Mouse (Mus musculus): ENCODE data around the gene Hbb-bs.
"Not testable (repeated sequence)": the region's sequence is repeated elsewhere in the genome, so short reads cannot be mapped to it uniquely, and the experiment has no call there.

- not testable (repeated sequence) for TF ChIP-seq CTCF (IDR thresholded peaks at IDR 0.05; ENCODE audit: control insufficient read depth, insufficient read depth, insufficient replicate concordance, low read depth, low read length); POLR2A (IDR thresholded peaks at IDR 0.05; ENCODE audit: control insufficient read depth, low read depth, low read length)
Measured at GRCm38 (mm10) chr7:103808120-103808519, 19.8 kb downstream of the Hbb-bs start.
